Mouse (Mus musculus): Measurements from ENCODE around the gene Iqsec2.

Gene Iqsec2

GRCm38 (mm10) chrX:152143941-152144741 lies at the start of gene Iqsec2:
Iqsec2 (plus strand) TSS chrX:152144268.
- peak in 1 of 2 experiments; percentile 3 for DNase-seq (ENCODE audit: low spot score in 2 of 2)

DNA sequence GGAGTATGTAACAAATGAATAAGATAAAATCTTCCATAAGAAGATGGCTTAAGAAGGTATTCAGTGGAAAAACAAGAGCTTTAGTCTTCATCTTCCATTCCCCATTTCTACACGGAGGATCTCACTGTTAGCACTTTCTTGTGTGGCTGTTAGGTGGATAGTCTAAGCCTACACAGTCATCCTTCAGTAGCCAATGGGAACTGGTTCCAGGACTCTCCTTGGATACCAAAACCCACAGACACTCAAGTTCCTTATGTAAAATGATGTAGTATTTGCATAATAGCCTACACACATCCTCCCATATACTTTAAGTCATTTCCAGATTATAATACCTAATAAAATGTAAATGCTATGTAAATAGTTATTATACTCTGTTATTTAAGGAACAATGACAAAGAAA lies 46.5 kb upstream of the Iqsec2 start:
- DNase-seq (ENCODE audit: low spot score in 2 of 2) = no peak

DNA sequence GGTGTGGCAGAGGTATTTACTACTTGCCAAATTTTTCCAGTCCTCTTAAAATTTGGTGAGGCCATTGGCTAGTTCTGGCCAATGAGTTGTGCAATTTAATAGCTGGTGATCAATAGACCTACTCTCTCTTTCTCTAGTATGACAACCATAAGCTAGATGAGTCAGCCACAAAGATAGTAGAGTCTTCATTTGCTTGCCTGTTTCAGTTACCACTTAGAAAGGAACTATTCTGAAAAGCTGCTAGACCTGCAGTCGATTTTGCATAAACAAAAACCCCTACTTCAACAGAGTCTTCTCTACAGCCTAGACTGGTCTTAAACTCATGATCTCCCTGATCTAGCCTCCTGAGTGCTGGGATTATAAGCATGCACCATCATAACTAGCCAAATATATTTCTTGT lies 22.4 kb upstream of the Iqsec2 start:
- DNase-seq (ENCODE audit: low spot score in 2 of 2) = no peak

DNA sequence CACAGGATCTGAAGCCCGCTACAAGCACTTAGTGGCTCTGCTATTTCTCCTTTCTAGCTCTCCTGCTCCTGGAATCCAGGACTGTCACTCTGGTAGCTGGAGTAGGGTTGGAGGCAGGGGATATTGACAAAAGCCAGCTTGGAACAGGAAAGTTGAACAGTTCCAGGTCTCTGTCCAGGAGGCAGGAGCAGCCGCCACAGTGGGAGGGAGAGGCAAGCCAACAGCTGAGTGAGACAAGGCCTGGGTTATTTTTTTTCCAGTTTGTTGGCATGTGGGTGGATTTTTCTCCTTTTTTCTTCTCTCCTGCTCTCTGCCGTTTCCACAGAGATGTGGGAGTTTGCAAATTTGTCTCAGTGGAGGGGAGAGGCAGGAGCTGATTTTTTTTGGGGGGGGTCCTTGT lies 13.3 kb upstream of the Iqsec2 start:
- DNase-seq (ENCODE audit: low spot score in 2 of 2) = no peak

- no peak for DNase-seq (ENCODE audit: low spot score in 2 of 2)
These were observed 12.0 kb upstream of the Iqsec2 start for GRCm38 (mm10) chrX:152132029-152132428.

- DNase-seq (ENCODE audit: low spot score in 2 of 2) = no peak
These were observed 8.9 kb upstream of the Iqsec2 start for GRCm38 (mm10) chrX:152135195-152135594.

- DNase-seq (ENCODE audit: low spot score in 2 of 2) = no peak
These were observed 710 bp downstream of the Iqsec2 start for GRCm38 (mm10) chrX:152144742-152145214.

GRCm38 (mm10) chrX:152146150-152146549 lies 2.1 kb downstream of the Iqsec2 start:
- DNase-seq (ENCODE audit: low spot score in 2 of 2) = no peak

- no peak for DNase-seq (ENCODE audit: low spot score in 2 of 2)
These were observed 2.6 kb downstream of the Iqsec2 start for GRCm38 (mm10) chrX:152146691-152147090.

GRCm38 (mm10) chrX:152147451-152148116 lies 3.5 kb downstream of the Iqsec2 start:
- DNase-seq (ENCODE audit: low spot score in 2 of 2) = peak; percentile 27 to 39

GRCm38 (mm10) chrX:152148706-152149105 lies 4.6 kb downstream of the Iqsec2 start:
- DNase-seq (ENCODE audit: low spot score in 2 of 2) = no peak

DNA sequence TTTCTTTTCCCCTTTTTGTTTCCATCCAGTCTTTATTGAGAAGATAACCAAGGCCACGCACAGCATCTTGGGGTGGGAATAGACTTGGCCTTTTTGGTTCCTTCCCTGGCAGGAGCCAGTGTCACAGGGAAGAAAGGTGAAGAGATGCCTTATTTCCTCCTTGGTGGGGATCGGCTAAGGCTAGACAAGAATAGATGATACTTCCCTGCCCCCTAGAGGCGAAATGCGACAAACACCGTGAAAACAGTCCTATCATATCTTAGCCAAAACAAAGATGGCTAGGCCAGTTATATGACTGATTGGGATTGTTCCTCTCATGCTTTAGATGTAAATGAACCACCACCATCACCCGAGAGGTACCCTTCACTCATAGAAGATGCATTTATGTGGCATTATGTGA lies 7.6 kb downstream of the Iqsec2 start:
- peak; percentile 17 to 42 for DNase-seq (ENCODE audit: low spot score in 2 of 2)

DNA sequence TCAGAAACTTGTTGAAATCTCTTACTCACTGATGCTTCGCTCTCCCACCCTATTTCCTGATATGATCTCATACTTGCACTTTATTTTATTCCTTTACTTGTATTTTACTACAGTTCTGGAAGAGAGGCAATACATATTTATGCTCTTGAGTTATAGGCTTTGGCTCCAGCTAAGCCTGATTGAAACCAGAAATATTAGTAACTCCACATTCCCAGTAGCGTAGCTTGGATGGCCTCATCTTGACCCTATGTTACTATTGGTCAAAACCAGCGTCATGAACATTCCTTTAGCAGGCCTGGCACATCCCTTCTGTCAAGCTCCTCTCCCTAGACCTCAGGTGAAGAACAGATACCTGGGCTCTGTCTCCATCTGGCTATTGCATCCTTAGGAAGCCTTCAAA lies 14.2 kb downstream of the Iqsec2 start:
- DNase-seq (ENCODE audit: low spot score in 2 of 2) = no peak

- DNase-seq (ENCODE audit: low spot score in 2 of 2) = no peak
These were observed 17.3 kb downstream of the Iqsec2 start for GRCm38 (mm10) chrX:152161404-152161803.

- no peak for DNase-seq (ENCODE audit: low spot score in 2 of 2)
These were observed 20.0 kb downstream of the Iqsec2 start for GRCm38 (mm10) chrX:152164061-152164460.

GRCm38 (mm10) chrX:152166161-152166560 lies 22.1 kb downstream of the Iqsec2 start:
- no peak for DNase-seq (ENCODE audit: low spot score in 2 of 2)

GRCm38 (mm10) chrX:152168521-152168920 lies 24.5 kb downstream of the Iqsec2 start:
- DNase-seq (ENCODE audit: low spot score in 2 of 2) = no peak

GRCm38 (mm10) chrX:152171041-152172026 lies 27.3 kb downstream of the Iqsec2 start:
- DNase-seq (ENCODE audit: low spot score in 2 of 2) = no peak

DNA sequence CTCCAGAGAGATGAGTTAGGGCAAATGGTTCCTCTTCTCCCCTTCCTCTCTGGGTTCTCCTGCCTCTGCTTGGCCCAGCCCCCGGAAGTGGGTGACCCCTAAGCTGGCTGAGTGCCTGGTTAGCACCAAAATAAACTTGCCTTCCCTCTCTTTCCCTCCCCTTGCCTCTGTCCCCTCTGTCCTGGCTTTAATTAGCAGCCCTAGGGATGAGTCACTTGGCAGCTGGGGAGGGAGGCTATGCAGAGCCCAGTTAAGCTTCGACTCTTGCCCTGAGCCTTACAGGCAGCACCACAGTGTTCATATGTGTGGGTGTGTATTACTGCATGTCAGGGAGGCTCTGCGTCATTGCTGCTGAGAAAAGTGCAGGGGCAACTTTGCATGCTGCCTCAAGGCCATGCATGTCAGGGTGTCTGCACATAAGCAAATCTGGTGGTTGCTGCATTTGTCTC lies 28.4 kb downstream of the Iqsec2 start:
- no peak for DNase-seq (ENCODE audit: low spot score in 2 of 2)

DNA sequence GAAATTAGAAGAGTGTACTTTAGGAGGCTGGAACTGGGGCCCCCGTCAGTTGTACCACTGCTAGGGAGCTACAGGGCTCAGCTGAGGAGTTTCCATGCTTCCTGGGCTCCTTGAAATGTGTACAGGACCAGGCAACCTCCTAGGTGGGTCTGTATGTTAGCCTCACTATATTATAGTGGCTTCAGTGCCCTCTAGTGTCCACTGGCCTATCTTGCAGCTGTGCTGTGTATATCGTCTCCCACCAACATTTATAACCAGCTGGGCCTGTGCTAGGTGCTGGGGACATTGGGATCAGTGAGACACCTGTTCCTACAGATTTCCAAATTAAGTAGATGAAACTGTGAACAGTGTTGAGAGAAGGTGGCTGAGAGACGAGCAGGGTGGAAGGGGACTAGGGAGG lies 31.2 kb downstream of the Iqsec2 start:
- peak in 1 of 2 experiments; percentile 7 for DNase-seq (ENCODE audit: low spot score in 2 of 2)

DNA sequence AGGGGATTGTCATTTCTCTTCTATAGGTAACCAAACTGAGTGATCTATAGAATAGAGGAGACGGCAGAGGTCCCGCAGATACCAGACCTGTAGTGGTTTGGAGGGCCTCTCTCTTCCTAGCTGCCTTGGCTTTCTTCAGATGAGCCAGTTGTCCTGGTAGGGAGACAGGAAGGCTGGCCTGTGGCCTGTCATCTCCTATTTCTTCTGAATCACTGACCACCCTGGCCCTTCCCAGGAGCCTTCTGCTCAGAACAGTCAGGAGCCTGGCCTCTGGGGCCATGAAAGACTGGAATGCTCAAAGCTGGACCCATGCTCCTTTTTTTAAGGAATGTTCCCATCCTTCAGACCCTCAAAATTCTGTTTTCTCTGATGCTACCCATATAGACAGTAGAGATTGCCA lies 33.8 kb downstream of the Iqsec2 start:
- DNase-seq (ENCODE audit: low spot score in 2 of 2) = no peak
